Mouse (Mus musculus) midbrain, embryonic 10.5 days (tissue): ENCODE results near the gene Ube2i. TPM values are rescaled to one million over a fixed set of nuclear protein-coding genes. Genes with fewer than 3 reads are reported as not detected.

Source experiments
- DNase-seq: peaks from one replicate; pipeline ENCODE4 v3.0.0-alpha.2; 2017; ENCODE audit warnings: low spot score
- H3K27ac ChIP-seq: fragments of 300-500 bp; sonication (generic); replicated peaks from 2 replicates; pipeline ENCODE4 v1.5.1; 2016; ENCODE audit warnings: mild to moderate bottlenecking
- H3K27me3 ChIP-seq: fragments of 300-500 bp; sonication (generic); 2 replicates; pipeline ENCODE4 v1.6.1; 2016; ENCODE audit warnings: low read depth, mild to moderate bottlenecking; ENCODE audit not compliant: poor library complexity, severe bottlenecking
- H3K36me3 ChIP-seq: fragments of 300-500 bp; sonication (generic); 2 replicates; pipeline ENCODE4 v1.6.1; 2016; ENCODE audit warnings: mild to moderate bottlenecking, moderate library complexity
- H3K4me1 ChIP-seq: fragments of 300-500 bp; sonication (generic); 2 replicates; pipeline ENCODE4 v1.6.1; 2016
- H3K4me3 ChIP-seq: fragments of 300-500 bp; sonication (generic); 2 replicates; pipeline ENCODE4 v1.5.1; 2016; ENCODE audit warnings: mild to moderate bottlenecking, moderate library complexity
- H3K9me3 ChIP-seq: fragments of 300-500 bp; sonication (generic); replicated peaks from 2 replicates; pipeline ENCODE4 v1.6.1; 2016; ENCODE audit warnings: mild to moderate bottlenecking
- WGBS: fragments of 180-500 bp; shearing (Covaris S2); methylation state at CpG from one replicate; pipeline ENCODE4 v1.1.7; 2016; 5-methylcytosine and 5-hydroxymethylcytosine counted together
- polyA plus RNA-seq: library from polyadenylated mRNA; unstranded; fragments of >200 nt; fragmentation: Nextera tagmentation; extraction: Ambion mirVana; gene quantifications from 2 replicates; pipeline ENCODE4 v1.2.1, GENCODE M21; 2016

Gene Ube2i
- polyA plus RNA-seq, 1 experiment from 2014 or later, result 915 TPM

DNA sequence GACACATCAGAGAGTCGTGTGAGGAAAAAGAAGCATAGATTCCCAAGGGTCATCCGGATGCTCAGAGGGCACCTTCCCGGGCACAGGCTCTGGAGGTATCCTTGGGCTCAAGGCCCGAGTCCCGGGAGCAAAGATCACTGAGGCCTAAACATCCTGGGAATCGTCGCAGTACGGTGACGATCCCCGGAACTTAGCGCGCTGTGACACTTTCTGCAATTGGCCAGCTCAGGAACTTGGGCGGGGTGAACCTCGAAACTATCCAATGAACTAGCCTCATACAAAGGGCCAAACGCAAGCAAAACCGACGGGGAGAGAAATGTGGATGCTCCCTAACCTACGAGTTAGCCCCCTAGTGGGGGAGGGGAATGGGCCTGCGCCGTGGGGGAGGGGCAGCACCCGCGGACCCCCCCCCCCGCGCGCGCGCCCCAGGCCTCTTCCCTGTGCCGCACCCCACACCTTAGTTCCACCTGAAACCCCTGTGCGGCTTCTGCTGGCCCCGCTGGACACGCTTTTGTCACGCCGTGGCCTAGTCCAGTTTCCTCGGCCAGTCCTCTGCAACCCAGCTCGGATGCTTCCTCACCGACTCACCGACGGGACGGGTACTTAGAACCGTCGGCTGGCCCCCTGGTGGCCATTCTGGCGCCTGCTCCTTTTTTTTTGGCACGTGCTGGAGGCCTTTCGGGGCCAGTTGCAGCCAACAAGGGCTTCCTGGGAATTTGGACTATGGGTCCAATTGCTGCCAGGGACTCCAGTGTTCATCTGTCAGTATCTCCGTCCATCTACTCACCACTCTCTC lies 518 bp downstream of the Ube2i start:
- DNase-seq, result peak; percentile 95
- peak overlapping the region; percentile 99 for H3K4me3 ChIP-seq
- WGBS, result under 1% methylated on average over 44 of the region's 45 CpGs
- H3K9me3 ChIP-seq, result no peaks in the 10 kb centered on the region
- H3K27me3 ChIP-seq, result no peaks in the 10 kb centered on the region
- peaks cover 31% of the 10 kb centered on the region for H3K36me3 ChIP-seq
- H3K4me1 ChIP-seq, result peaks cover 41% of the 10 kb centered on the region
- peak overlapping the region; percentile 99 for H3K27ac ChIP-seq

DNA sequence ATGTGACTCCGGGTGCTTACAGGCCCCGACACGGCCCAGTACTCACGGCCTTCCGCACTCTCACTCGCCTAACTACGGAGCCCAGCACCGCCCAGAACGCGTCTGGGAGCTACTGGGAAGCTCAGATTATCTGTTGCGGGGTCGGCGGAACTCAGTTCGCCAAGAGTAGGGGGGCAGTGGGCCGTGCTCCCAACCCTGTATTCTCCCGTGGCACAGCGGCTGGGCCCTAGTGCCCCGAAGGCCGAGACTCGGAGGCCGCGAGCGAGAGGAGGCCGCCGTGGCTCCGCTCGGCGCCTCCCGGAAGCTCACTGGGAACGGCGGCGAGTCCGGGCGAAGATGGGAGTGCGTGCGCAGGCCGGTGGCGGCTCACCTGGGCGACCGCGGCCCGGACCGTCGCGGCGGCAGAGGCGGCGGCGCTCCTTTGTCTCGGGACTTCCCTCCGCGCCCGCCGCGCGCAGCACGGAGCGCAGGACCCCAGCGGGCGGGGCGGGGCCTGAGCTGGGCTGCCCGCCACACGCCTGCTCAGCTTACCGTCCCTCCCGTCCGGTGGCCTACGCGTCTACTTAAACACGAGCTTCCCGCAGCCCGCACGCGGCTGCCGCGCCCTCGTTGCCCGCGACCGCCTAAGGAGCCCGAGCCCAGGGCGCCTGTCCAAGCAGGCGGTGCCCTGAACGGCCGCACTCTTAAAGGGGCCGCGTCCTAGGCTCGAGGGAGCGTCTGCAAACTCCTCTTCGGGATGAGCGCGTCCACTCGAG lies 1.3 kb downstream of the Ube2i start:
- no peaks in the 10 kb centered on the region for H3K9me3 ChIP-seq
- H3K27ac ChIP-seq, result peak overlapping the region; percentile 99
- WGBS, result under 1% methylated on average over 92 of the region's 92 CpGs
- H3K4me1 ChIP-seq, result peaks cover 41% of the 10 kb centered on the region
- H3K4me3 ChIP-seq, result peak overlapping the region; percentile 99
- H3K36me3 ChIP-seq, result peaks cover 39% of the 10 kb centered on the region
- H3K27me3 ChIP-seq, result no peaks in the 10 kb centered on the region
- DNase-seq, result peak; percentile 92

DNA sequence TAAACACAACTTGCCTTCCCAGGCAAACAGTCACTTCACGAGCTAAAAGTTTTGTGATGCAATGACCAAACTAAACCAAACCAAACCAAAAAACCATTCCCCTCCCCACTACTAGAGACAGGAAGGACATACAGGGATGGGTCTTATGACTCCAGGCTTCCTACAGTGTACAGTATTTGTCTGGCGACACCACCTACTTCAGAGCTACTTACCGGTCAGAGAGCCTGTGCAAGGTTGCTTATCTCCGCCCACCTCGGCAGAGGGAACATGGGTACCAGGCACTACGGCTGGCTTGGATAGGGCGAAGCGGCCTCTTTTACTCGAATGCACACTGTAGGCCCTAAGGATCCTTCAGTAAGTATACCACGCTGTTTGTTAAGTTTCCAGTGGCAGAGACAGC lies 2.1 kb downstream of the Ube2i start:
- Histone ChIP-seq H3K27ac (peak overlapping the region; percentile 99), H3K36me3 (peaks cover 47% of the 10 kb centered on the region), H3K4me1 (peaks cover 41% of the 10 kb centered on the region), H3K27me3 (no peaks in the 10 kb centered on the region), H3K4me3 (peak overlapping the region; percentile 99), H3K9me3 (no peaks in the 10 kb centered on the region)
- no peak for DNase-seq
- 1% methylated on average over 10 of the region's 10 CpGs for WGBS

DNA sequence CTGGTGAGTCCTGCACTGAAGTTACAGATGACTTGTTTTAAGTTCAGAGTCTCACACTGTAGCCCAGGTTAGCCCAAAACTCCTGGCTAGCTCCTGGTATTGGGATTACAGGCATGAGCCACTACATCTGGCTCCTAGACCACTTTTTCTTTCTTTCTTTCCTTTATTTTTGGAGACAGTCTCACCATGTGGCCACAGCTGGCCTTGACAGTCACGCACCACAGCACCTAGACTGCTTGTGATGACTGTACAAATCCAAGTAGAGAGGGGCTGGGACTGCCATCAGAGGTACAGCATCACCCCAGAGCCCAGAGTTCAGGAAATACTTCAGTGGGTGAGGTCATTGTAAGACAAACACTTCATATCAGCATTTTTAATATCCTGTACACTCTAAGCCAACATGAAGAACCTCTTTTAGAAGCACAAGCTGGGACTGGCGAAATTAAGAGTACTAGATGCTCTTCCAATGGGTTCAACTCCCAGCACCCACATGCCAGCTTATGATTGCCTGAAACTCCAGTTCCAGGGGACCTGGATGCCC lies 3.6 kb downstream of the Ube2i start:
- Histone ChIP-seq H3K27me3 (no peaks in the 10 kb centered on the region), H3K4me3 (peak overlapping the region; percentile 99), H3K27ac (no peak overlapping the region), H3K9me3 (no peaks in the 10 kb centered on the region), H3K4me1 (peaks cover 41% of the 10 kb centered on the region), H3K36me3 (peaks cover 62% of the 10 kb centered on the region)
- 87% methylated on average over 2 of the region's 2 CpGs for WGBS
- DNase-seq, result no peak

DNA sequence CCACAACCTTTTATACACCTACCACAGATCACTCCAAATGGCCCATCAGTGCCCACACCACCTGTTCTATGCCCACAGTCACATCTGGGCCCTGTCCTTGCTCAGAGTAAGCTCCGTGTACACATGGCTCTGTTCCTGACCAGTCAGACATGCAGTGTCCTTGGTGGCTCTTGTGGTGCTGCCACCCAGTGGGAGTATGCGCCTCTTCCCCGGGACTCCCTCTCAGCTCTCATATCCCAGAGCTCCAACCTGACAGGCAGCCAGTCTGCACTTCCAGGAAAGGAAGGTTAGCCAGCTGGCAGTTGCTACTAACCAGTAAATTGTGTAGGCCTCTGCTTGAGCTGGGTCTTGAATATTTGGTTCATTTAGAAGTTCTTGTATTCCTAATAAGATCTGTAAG lies 10.0 kb downstream of the Ube2i start:
- DNase-seq, result no peak
- H3K4me3 ChIP-seq, result no peak overlapping the region
- H3K27me3 ChIP-seq, result no peaks in the 10 kb centered on the region
- no peaks in the 10 kb centered on the region for H3K9me3 ChIP-seq
- H3K36me3 ChIP-seq, result peaks cover 86% of the 10 kb centered on the region
- H3K27ac ChIP-seq, result no peak overlapping the region
- WGBS, result 82% methylated on average over 3 of the region's 3 CpGs
- H3K4me1 ChIP-seq, result peaks cover 6% of the 10 kb centered on the region

DNA sequence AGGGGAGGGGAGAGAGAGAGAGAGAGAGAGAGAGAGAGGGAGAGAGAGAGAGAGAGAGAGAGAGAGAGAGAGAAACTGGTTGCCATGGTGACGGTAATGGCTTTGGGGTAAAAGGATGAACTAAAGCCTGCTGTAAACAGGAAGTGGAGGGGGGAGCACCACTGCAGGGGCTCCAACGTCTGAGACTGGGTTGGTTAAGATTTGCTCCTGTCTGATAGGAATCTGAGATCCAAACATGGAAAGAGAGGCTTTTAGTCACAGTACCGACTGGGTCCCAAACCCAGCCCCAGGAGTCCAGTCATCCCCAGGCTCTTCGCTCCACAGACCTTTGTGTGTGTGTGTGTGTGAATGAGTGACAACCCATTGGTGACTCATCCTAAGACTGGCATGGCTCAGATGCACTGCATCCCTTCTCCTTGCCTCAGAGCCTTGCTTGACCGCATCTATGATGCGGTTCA lies 16.6 kb downstream of the Ube2i start:
- Histone ChIP-seq H3K27ac (no peak overlapping the region), H3K36me3 (peaks cover 32% of the 10 kb centered on the region), H3K9me3 (no peaks in the 10 kb centered on the region), H3K4me1 (peaks cover 51% of the 10 kb centered on the region), H3K4me3 (no peak overlapping the region), H3K27me3 (peaks cover 43% of the 10 kb centered on the region)
- DNase-seq, result no peak
- 57% methylated on average over 6 of the region's 6 CpGs for WGBS

DNA sequence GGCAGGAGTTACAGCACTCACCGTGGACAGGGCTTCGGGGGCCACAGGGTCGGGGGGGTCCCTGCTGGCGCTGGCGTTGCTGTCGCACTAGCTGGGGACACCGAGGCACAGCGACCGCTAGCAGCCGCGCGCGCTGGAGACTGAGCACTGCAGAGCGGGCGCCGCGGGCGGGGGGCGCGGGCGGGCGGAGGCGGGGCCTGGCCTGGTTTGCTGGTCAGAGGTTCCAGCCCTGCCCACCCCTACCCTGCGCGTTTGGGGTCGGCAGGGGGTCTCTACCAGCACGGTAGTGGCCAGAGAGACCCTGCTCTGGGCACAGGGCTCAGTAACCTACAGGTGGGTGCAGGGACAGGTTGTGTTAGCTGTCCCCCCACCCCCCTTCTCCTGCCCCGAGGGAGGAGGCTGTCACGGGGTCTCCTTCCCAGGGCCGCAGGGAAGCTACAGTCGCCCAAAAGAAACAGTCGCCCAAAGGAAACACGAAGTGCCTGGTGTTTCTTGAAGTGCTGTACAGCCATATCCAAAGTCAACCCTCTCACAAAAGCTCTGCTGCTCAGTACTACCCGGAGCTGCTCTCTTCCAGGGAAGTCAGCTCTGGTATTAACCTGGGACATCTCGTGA lies 18.2 kb downstream of the Ube2i start, which contains the start of gene Baiap3:
Gene Baiap3, minus strand, starts transcription at position 225 of the 615 bp plus-strand sequence.
- WGBS, result 4% methylated on average over 33 of the region's 35 CpGs
- peaks cover 26% of the 10 kb centered on the region for H3K36me3 ChIP-seq
- no peaks in the 10 kb centered on the region for H3K9me3 ChIP-seq
- H3K4me1 ChIP-seq, result peaks cover 62% of the 10 kb centered on the region
- DNase-seq, result peak; percentile 58
- peak within 1 kb of the TSS; percentile 53 for H3K4me3 ChIP-seq
- H3K27ac ChIP-seq, result peak within 1 kb of the TSS; percentile 50; the same call in 1 of the 2 replicates
- H3K27me3 ChIP-seq, result peaks cover 46% of the 10 kb centered on the region

DNA sequence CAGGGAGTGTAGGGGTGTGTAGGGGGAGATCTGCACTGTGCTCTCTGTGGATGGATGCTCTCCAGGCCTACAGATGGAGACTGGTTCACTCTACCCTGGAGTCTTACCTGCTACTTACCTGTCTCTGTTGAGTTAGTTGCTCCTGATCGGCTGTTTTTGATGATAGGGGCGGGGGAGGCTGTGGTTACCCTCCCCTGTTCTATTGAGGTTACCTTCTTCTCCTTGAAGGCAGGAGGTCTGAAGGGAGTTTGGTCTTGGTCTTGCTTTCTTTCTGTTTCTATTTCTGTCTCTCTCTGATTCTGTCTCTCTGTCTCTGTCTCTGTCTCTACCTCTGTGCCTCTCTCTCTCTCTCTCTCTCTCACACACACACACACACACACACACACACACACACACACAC lies 19.3 kb downstream of the Ube2i start:
- Histone ChIP-seq H3K27ac (no peak overlapping the region), H3K36me3 (peaks cover 19% of the 10 kb centered on the region), H3K4me3 (0 out of 2 replicates have a peak overlapping the region, but pooled peaks have one; percentile 53), H3K9me3 (no peaks in the 10 kb centered on the region), H3K27me3 (peaks cover 46% of the 10 kb centered on the region), H3K4me1 (peaks cover 62% of the 10 kb centered on the region)
- DNase-seq, result no peak
- 74% methylated on average over 2 of the region's 2 CpGs for WGBS

DNA sequence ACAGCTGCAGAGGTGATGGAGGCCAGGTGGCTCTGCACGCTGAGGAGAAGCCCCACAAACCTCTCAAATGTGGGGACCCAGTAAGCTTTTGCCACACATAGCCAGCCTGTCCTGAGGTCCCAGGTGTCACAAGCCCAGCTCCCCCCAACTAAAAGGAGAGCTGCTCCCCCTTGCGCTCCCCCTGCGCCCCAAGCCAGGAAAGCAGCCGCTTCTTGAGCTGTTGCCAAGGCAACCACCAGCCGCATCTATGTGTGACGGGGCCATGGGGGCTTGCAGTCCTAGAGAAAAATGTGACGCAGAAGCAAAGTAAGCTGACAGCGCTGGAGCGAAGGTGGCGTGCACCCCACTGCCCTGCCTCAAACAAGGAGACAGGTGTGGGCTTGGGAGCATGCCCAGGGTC lies 20.7 kb downstream of the Ube2i start:
- 20% methylated on average over 10 of the region's 10 CpGs for WGBS
- peak; percentile 52 for DNase-seq
- Histone ChIP-seq H3K27me3 (peaks cover 46% of the 10 kb centered on the region), H3K27ac (peak overlapping the region; percentile 55), H3K9me3 (no peaks in the 10 kb centered on the region), H3K36me3 (peaks cover 5% of the 10 kb centered on the region), H3K4me1 (peaks cover 59% of the 10 kb centered on the region), H3K4me3 (peak overlapping the region; percentile 24; the same call in 1 of the 2 replicates)

DNA sequence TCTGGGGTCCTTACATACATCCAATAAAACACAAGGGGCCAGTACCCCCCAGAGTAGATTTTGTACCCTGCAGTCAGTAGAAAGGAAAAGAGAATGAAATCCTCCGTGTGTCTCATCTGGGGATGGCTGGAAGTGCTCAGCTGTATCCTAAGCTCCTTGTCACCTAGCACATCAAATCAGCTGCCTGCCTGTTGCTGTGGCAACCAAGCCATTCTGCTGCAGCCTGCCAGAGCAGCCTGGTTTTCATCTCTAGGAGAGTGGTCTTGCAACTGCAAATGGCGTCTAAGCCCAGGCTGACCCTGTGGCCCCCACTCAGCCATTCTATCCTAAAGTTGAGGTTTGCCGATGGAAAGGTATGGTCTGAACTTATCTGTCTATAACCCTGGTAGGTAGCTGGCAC lies 21.8 kb downstream of the Ube2i start:
- H3K4me1 ChIP-seq, result peaks cover 52% of the 10 kb centered on the region
- H3K27me3 ChIP-seq, result peaks cover 46% of the 10 kb centered on the region
- H3K36me3 ChIP-seq, result no peaks in the 10 kb centered on the region
- H3K27ac ChIP-seq, result peak overlapping the region; percentile 55; the same call in 1 of the 2 replicates
- H3K4me3 ChIP-seq, result peak overlapping the region; percentile 23; the same call in 1 of the 2 replicates
- WGBS, result 22% methylated on average over 3 of the region's 3 CpGs
- peak; percentile 70 for DNase-seq
- H3K9me3 ChIP-seq, result no peaks in the 10 kb centered on the region

DNA sequence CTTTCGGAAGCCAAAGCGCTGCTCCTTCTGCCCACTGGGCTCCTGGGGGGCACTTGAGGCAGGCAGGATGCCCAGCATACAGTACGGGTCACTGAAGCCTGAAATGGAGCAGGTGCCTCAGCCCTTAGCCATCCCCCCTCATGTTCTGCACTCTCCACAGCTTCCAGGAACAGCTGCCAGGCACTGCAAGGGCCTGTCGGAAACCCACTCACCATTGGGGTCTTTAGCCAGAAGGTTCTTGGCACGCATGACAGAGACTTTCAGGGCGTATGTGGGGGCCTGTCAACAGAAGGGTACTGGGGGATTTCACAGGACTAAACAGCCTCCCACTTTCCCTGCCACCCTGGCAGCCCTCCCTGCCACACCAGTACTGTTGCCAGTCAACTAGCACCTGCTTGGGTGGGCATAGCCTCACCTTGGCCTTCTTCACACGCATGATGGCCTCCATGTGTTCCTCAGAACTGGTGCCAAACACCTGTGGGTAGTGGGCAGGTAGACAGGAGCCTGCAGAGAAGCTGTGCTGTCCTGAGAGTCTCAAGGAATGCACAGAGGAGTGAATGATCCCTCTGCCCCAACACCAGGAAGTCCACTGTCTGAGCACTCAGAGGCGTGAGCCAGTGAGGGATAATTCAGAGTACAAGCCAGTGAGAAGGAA lies 24.1 kb downstream of the Ube2i start:
- no peaks in the 10 kb centered on the region for H3K9me3 ChIP-seq
- no peak overlapping the region for H3K27ac ChIP-seq
- no peak for DNase-seq
- peaks cover 25% of the 10 kb centered on the region for H3K27me3 ChIP-seq
- H3K4me1 ChIP-seq, result peaks cover 39% of the 10 kb centered on the region
- no peak overlapping the region for H3K4me3 ChIP-seq
- peaks cover 10% of the 10 kb centered on the region for H3K36me3 ChIP-seq
- WGBS, result 84% methylated on average over 8 of the region's 8 CpGs
